Mouse (Mus musculus) hindbrain, embryonic 16.5 days (tissue): ENCODE data around the gene Lin7a. TPM values are rescaled to one million over a fixed set of nuclear protein-coding genes. Genes with fewer than 3 reads are reported as not detected.

Source experiments
- ATAC-seq: fragments of 200-750 bp; cut with Nextera tagmentation; 2 replicates; pipeline ENCODE4 v1.8.0; 2017; ENCODE audit warnings: moderate TSS enrichment, moderate library complexity
- H3K27ac ChIP-seq: fragments of 300-500 bp; sonication (generic); 2 replicates; pipeline ENCODE4 v1.5.1; 2014; ENCODE audit warnings: low read depth, mild to moderate bottlenecking, control low read depth, low read length, moderate library complexity
- H3K27me3 ChIP-seq: fragments of 300-500 bp; sonication (generic); replicated peaks from 2 replicates; pipeline ENCODE4 v1.6.1; 2014; ENCODE audit warnings: low read length; ENCODE audit not compliant: control insufficient read depth, insufficient read depth
- H3K36me3 ChIP-seq: fragments of 300-500 bp; sonication (generic); 2 replicates; pipeline ENCODE4 v1.6.1; 2014; ENCODE audit warnings: mild to moderate bottlenecking, low read length, moderate library complexity, mixed read lengths; ENCODE audit not compliant: control insufficient read depth, insufficient read depth
- H3K4me1 ChIP-seq: fragments of 300-500 bp; sonication (generic); 2 replicates; pipeline ENCODE4 v1.6.1; 2014; ENCODE audit warnings: low read depth, low read length; ENCODE audit not compliant: control insufficient read depth, insufficient read depth
- H3K4me2 ChIP-seq: fragments of 300-500 bp; sonication (generic); 2 replicates; pipeline ENCODE4 v1.6.1; 2014; ENCODE audit warnings: mild to moderate bottlenecking, low read length, control low read depth, moderate library complexity
- H3K4me3 ChIP-seq: fragments of 300-500 bp; sonication (generic); 2 replicates; pipeline ENCODE4 v1.5.1; 2014; ENCODE audit warnings: mild to moderate bottlenecking, low read length, control low read depth, moderate library complexity
- H3K9ac ChIP-seq: fragments of 300-500 bp; sonication (generic); 2 replicates; pipeline ENCODE4 v1.6.1; 2014; ENCODE audit warnings: low read depth, mild to moderate bottlenecking, control low read depth, low read length, moderate library complexity
- H3K9me3 ChIP-seq: fragments of 300-500 bp; sonication (generic); 2 replicates; pipeline ENCODE4 v1.6.1; 2014; ENCODE audit warnings: mild to moderate bottlenecking, low read length, moderate library complexity; ENCODE audit not compliant: control insufficient read depth
- WGBS: fragments of 180-500 bp; shearing (Covaris S2); extraction: QIAGEN DNeasy Blood & Tissue Kit; methylation state at CpG from one replicate; pipeline ENCODE4 v1.1.7; 2014; 5-methylcytosine and 5-hydroxymethylcytosine counted together
- polyA plus RNA-seq: library from polyadenylated mRNA; unstranded; fragments of >200 nt; fragmentation: Nextera tagmentation; extraction: Ambion mirVana; gene quantifications from 2 replicates; pipeline ENCODE4 v1.2.1, GENCODE M21; 2015

The Lin7a gene
- polyA plus RNA-seq, 1 experiment from 2014 or later = 33.6 TPM

- Histone ChIP-seq H3K27me3 (no peaks in the 10 kb centered on the region), H3K9me3 (0 out of 2 replicates have a peak, but pooled peaks cover 2% of the 10 kb centered on the region), H3K4me3 (no peak overlapping the region), H3K9ac (no peak overlapping the region), H3K4me1 (no peaks in the 10 kb centered on the region), H3K27ac (no peak overlapping the region), H3K36me3 (no peaks in the 10 kb centered on the region), H3K4me2 (no peak overlapping the region)
- no peak for ATAC-seq
- 91% methylated on average over 6 of the region's 6 CpGs for WGBS
These were observed 87.1 kb downstream of the Lin7a start for GRCm38 (mm10) chr10:107358443-107359040.

- Histone ChIP-seq H3K27ac (no peak overlapping the region), H3K36me3 (no peaks in the 10 kb centered on the region), H3K4me1 (no peaks in the 10 kb centered on the region), H3K9me3 (no peaks in the 10 kb centered on the region), H3K4me3 (no peak overlapping the region), H3K9ac (no peak overlapping the region), H3K4me2 (no peak overlapping the region), H3K27me3 (no peaks in the 10 kb centered on the region)
- ATAC-seq = no peak
These were observed 87.8 kb downstream of the Lin7a start for GRCm38 (mm10) chr10:107359296-107359695.

GRCm38 (mm10) chr10:107361546-107361945, 90.1 kb downstream of the Lin7a start:
- H3K9ac ChIP-seq = no peak overlapping the region

GRCm38 (mm10) chr10:107362026-107362425, 90.5 kb downstream of the Lin7a start:
- H3K4me2 ChIP-seq = no peak overlapping the region
- no peak for ATAC-seq
- no peak overlapping the region for H3K9ac ChIP-seq
- H3K4me1 ChIP-seq = no peaks in the 10 kb centered on the region
- no peak overlapping the region for H3K4me3 ChIP-seq
- H3K9me3 ChIP-seq = no peaks in the 10 kb centered on the region
- no peak overlapping the region for H3K27ac ChIP-seq
- H3K36me3 ChIP-seq = no peaks in the 10 kb centered on the region
- H3K27me3 ChIP-seq = no peaks in the 10 kb centered on the region
- 87% methylated on average over 2 of the region's 2 CpGs for WGBS

More at GRCm38 (mm10) chr10:107361546-107361945, 90.1 kb downstream of the Lin7a start:
- WGBS = 61% methylated on average over 4 of the region's 4 CpGs
- H3K27ac ChIP-seq = no peak overlapping the region
- no peaks in the 10 kb centered on the region for H3K36me3 ChIP-seq
- no peak overlapping the region for H3K4me2 ChIP-seq
- no peaks in the 10 kb centered on the region for H3K27me3 ChIP-seq
- ATAC-seq = peak; percentile 65; the same call in 1 of the 2 replicates
- no peaks in the 10 kb centered on the region for H3K9me3 ChIP-seq
- H3K4me1 ChIP-seq = no peaks in the 10 kb centered on the region
- no peak overlapping the region for H3K4me3 ChIP-seq

- WGBS = 91% methylated on average over 16 of the region's 16 CpGs
- H3K4me2 ChIP-seq = no peak overlapping the region
- no peak overlapping the region for H3K9ac ChIP-seq
- no peaks in the 10 kb centered on the region for H3K27me3 ChIP-seq
- H3K4me1 ChIP-seq = no peaks in the 10 kb centered on the region
- H3K36me3 ChIP-seq = no peaks in the 10 kb centered on the region
- no peak overlapping the region for H3K27ac ChIP-seq
- H3K4me3 ChIP-seq = no peak overlapping the region
- ATAC-seq = no peak
- no peaks in the 10 kb centered on the region for H3K9me3 ChIP-seq
These were observed 91.7 kb downstream of the Lin7a start for GRCm38 (mm10) chr10:107363049-107363816.

GRCm38 (mm10) chr10:107377218-107377617, 105.7 kb downstream of the Lin7a start:
- no peaks in the 10 kb centered on the region for H3K36me3 ChIP-seq
- H3K27ac ChIP-seq = no peak overlapping the region
- no peaks in the 10 kb centered on the region for H3K27me3 ChIP-seq
- H3K4me3 ChIP-seq = no peak overlapping the region
- no peak overlapping the region for H3K4me2 ChIP-seq
- H3K9me3 ChIP-seq = no peaks in the 10 kb centered on the region
- WGBS = 41% methylated on average over 2 of the region's 2 CpGs
- no peak overlapping the region for H3K9ac ChIP-seq
- no peaks in the 10 kb centered on the region for H3K4me1 ChIP-seq
- no peak for ATAC-seq

- no peak overlapping the region for H3K4me2 ChIP-seq
- H3K4me3 ChIP-seq = no peak overlapping the region
- H3K4me1 ChIP-seq = no peaks in the 10 kb centered on the region
- no peaks in the 10 kb centered on the region for H3K9me3 ChIP-seq
- no peak for ATAC-seq
- WGBS = 49% methylated on average over 4 of the region's 4 CpGs
- no peak overlapping the region for H3K9ac ChIP-seq
- H3K27ac ChIP-seq = no peak overlapping the region
- H3K36me3 ChIP-seq = no peaks in the 10 kb centered on the region
- H3K27me3 ChIP-seq = no peaks in the 10 kb centered on the region
These were observed 109.8 kb downstream of the Lin7a start for GRCm38 (mm10) chr10:107381143-107381746.

GRCm38 (mm10) chr10:107383825-107384224, 112.3 kb downstream of the Lin7a start:
- Histone ChIP-seq H3K27ac (no peak overlapping the region), H3K4me1 (no peaks in the 10 kb centered on the region), H3K9me3 (no peaks in the 10 kb centered on the region), H3K36me3 (no peaks in the 10 kb centered on the region), H3K27me3 (no peaks in the 10 kb centered on the region), H3K4me2 (no peak overlapping the region), H3K9ac (no peak overlapping the region), H3K4me3 (no peak overlapping the region)
- no peak for ATAC-seq

- Histone ChIP-seq H3K4me2 (no peak overlapping the region), H3K36me3 (no peaks in the 10 kb centered on the region), H3K27me3 (no peaks in the 10 kb centered on the region), H3K27ac (no peak overlapping the region), H3K4me1 (no peaks in the 10 kb centered on the region), H3K9me3 (no peaks in the 10 kb centered on the region), H3K9ac (no peak overlapping the region), H3K4me3 (no peak overlapping the region)
- peak; percentile 82 for ATAC-seq
- 49% methylated on average over 4 of the region's 4 CpGs for WGBS
These were observed 118.0 kb downstream of the Lin7a start for GRCm38 (mm10) chr10:107389505-107389904.
